Mouse (Mus musculus) cerebellum, adult 2 months (tissue): ENCODE data around the gene Aldh5a1.

Source experiments
- CTCF ChIP-seq: fragments of 200-500 bp; IDR thresholded peaks from 2 replicates; pipeline ENCODE4 v1.5.1; 2011; ENCODE audit warnings: low read depth, mild to moderate bottlenecking, control low read depth, low read length, moderate library complexity, borderline replicate concordance; ENCODE audit not compliant: insufficient read depth
- POLR2A ChIP-seq: fragments of 200-500 bp; IDR thresholded peaks from 2 replicates; pipeline ENCODE4 v1.6.1; 2011; ENCODE audit warnings: low read length, control low read depth, borderline replicate concordance; ENCODE audit not compliant: insufficient read depth

DNA sequence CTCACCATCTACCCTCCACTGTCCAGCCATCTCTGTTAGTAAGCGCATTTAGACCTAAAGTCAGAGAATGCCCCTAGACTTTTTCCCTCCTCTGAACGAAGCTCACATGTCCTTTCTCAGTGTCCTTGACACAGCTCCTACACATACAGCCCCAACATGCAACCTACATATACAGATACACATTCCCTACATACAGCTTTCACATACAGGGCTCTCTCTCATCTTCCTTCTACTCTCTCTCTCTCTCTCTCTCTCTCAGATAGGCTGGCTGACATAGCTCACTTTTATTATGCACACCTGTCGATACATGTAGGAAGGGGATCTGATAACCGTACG lies 721 bp downstream of the Aldh5a1 start:
- TF ChIP-seq CTCF (no peak), POLR2A (no peak)
